Mouse (Mus musculus): ENCODE measurements around the gene Gm17509. TPM values are rescaled to one million over a fixed set of nuclear protein-coding genes. Genes with fewer than 3 reads are reported as not detected.
A peak's percentile ranks its signal among the peaks of the same experiment; 100 is the strongest.

Gene Gm17509
- total and polyA plus RNA-seq, 3 experiments, result not detected

DNA sequence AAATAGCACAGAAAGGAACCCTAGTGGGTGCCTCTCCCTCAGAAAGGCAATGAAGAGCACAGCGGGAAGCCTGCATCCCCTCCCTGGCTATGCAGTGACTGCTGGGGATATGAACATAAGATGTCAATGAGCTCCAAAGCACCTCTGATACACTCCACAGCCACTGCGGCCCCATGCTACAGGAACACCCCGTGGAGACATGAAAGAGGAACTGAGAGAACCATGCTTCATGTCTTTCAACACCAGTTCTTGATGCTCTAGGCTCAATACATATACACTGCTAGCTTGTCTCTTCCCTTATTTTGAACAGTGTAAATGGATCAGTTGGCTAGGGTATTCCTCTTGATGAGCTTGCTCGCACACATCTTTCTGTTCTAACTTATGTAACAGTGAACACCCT is 16.2 kb upstream of the Gm17509 start:
- Histone ChIP-seq H3K27ac (no peak overlapping the region), H3K36me3 (ENCODE audit: control insufficient read depth, insufficient read depth, low read length) (no peaks in the 10 kb centered on the region), H3K79me2 (replicated peaks; ENCODE audit: control insufficient read depth, insufficient read depth, low read length) (no peaks in the 10 kb centered on the region), H3K9ac (ENCODE audit: low read depth, low read length) (no peak overlapping the region), H3K4me1 (ENCODE audit: control insufficient read depth, insufficient read depth, low read length) (no peaks in the 10 kb centered on the region), H3K4me3 (no peak overlapping the region), H3K27me3 (ENCODE audit: control insufficient read depth, insufficient read depth, low read length) (no peaks in the 10 kb centered on the region)
- TF ChIP-seq CTCF (IDR thresholded peaks at IDR 0.05), result no peak
- no peak for TF ChIP-seq POLR2A (IDR thresholded peaks at IDR 0.05; ENCODE audit: insufficient read depth, low read depth, low read length)
- TF ChIP-seq EP300 (IDR thresholded peaks at IDR 0.05; ENCODE audit: insufficient read depth, low read depth, low read length), result no peak
- DNase-seq, result peak in 1 of 2 experiments; percentile 17
- 75% methylated on average over 4 of the region's 4 CpGs for WGBS
- intact Hi-C loops (cut with DNase I), result no loop called here

GRCm38 (mm10) chr13:117235530-117236212 is 14.8 kb upstream of the Gm17509 start:
- no peak overlapping the region for H3K4me3 ChIP-seq
- H3K27ac ChIP-seq, result no peak overlapping the region
- peak in 1 of 2 experiments; percentile 17 for DNase-seq
- TF ChIP-seq POLR2A (IDR thresholded peaks at IDR 0.05; ENCODE audit: insufficient read depth, low read depth, low read length) (no peak), CTCF (IDR thresholded peaks at IDR 0.05) (no peak), EP300 (IDR thresholded peaks at IDR 0.05; ENCODE audit: insufficient read depth, low read depth, low read length) (no peak)
- H3K36me3 ChIP-seq (ENCODE audit: control insufficient read depth, insufficient read depth, low read length), result no peaks in the 10 kb centered on the region
- no peak overlapping the region for H3K9ac ChIP-seq (ENCODE audit: low read depth, low read length)
- H3K79me2 ChIP-seq (replicated peaks; ENCODE audit: control insufficient read depth, insufficient read depth, low read length), result no peaks in the 10 kb centered on the region
- WGBS, result 44% methylated on average over 11 of the region's 11 CpGs
- H3K27me3 ChIP-seq (ENCODE audit: control insufficient read depth, insufficient read depth, low read length), result no peaks in the 10 kb centered on the region
- intact Hi-C loops (cut with DNase I), result no loop called here
- no peaks in the 10 kb centered on the region for H3K4me1 ChIP-seq (ENCODE audit: control insufficient read depth, insufficient read depth, low read length)

- no peak overlapping the region for H3K4me3 ChIP-seq
- no peaks in the 10 kb centered on the region for H3K36me3 ChIP-seq (ENCODE audit: control insufficient read depth, insufficient read depth, low read length)
- no peaks in the 10 kb centered on the region for H3K27me3 ChIP-seq (ENCODE audit: control insufficient read depth, insufficient read depth, low read length)
- no peak for DNase-seq
- TF ChIP-seq POLR2A (IDR thresholded peaks at IDR 0.05; ENCODE audit: insufficient read depth, low read depth, low read length) (no peak), CTCF (IDR thresholded peaks at IDR 0.05) (no peak)
- intact Hi-C loops (cut with DNase I), result no loop called here
- H3K79me2 ChIP-seq (replicated peaks; ENCODE audit: control insufficient read depth, insufficient read depth, low read length), result no peaks in the 10 kb centered on the region
- H3K4me1 ChIP-seq (ENCODE audit: control insufficient read depth, insufficient read depth, low read length), result no peaks in the 10 kb centered on the region
- H3K27ac ChIP-seq, result no peak overlapping the region
- H3K9ac ChIP-seq (ENCODE audit: low read depth, low read length), result no peak overlapping the region
- whole genome bisulfite sequencing, result 80% methylated on average over 7 of the region's 7 CpGs
Observed at GRCm38 (mm10) chr13:117234486-117234885, 13.6 kb upstream of the Gm17509 start.

GRCm38 (mm10) chr13:117233808-117234207 is 12.9 kb upstream of the Gm17509 start:
- Histone ChIP-seq H3K4me1 (ENCODE audit: control insufficient read depth, insufficient read depth, low read length) (no peaks in the 10 kb centered on the region), H3K9ac (ENCODE audit: low read depth, low read length) (no peak overlapping the region), H3K79me2 (replicated peaks; ENCODE audit: control insufficient read depth, insufficient read depth, low read length) (no peaks in the 10 kb centered on the region), H3K36me3 (ENCODE audit: control insufficient read depth, insufficient read depth, low read length) (no peaks in the 10 kb centered on the region), H3K27me3 (ENCODE audit: control insufficient read depth, insufficient read depth, low read length) (no peaks in the 10 kb centered on the region), H3K4me3 (no peak overlapping the region), H3K27ac (no peak overlapping the region)
- no peak for TF ChIP-seq POLR2A (IDR thresholded peaks at IDR 0.05; ENCODE audit: insufficient read depth, low read depth, low read length)
- TF ChIP-seq CTCF (IDR thresholded peaks at IDR 0.05), result no peak
- TF ChIP-seq EP300 (IDR thresholded peaks at IDR 0.05; ENCODE audit: insufficient read depth, low read depth, low read length), result no peak
- WGBS, result 92% methylated on average over 8 of the region's 8 CpGs
- DNase-seq, result no peak
- intact Hi-C loops (cut with DNase I), result no loop called here

GRCm38 (mm10) chr13:117230371-117231110 is 9.7 kb upstream of the Gm17509 start:
- Histone ChIP-seq H3K79me2 (replicated peaks; ENCODE audit: control insufficient read depth, insufficient read depth, low read length) (no peaks in the 10 kb centered on the region), H3K4me1 (ENCODE audit: control insufficient read depth, insufficient read depth, low read length) (no peaks in the 10 kb centered on the region), H3K27me3 (ENCODE audit: control insufficient read depth, insufficient read depth, low read length) (no peaks in the 10 kb centered on the region), H3K36me3 (ENCODE audit: control insufficient read depth, insufficient read depth, low read length) (no peaks in the 10 kb centered on the region), H3K27ac (no peak overlapping the region), H3K4me3 (no peak overlapping the region), H3K9ac (ENCODE audit: low read depth, low read length) (no peak overlapping the region)
- intact Hi-C loops (cut with DNase I), result no loop called here
- no peak for DNase-seq
- WGBS, result 67% methylated on average over 6 of the region's 6 CpGs
- no peak for TF ChIP-seq POLR2A (IDR thresholded peaks at IDR 0.05; ENCODE audit: insufficient read depth, low read depth, low read length)
- TF ChIP-seq EP300 (IDR thresholded peaks at IDR 0.05; ENCODE audit: insufficient read depth, low read depth, low read length), result no peak
- TF ChIP-seq CTCF (IDR thresholded peaks at IDR 0.05), result no peak

GRCm38 (mm10) chr13:117225561-117225960 is 4.7 kb upstream of the Gm17509 start:
- H3K27ac ChIP-seq, result no peak overlapping the region
- no peak overlapping the region for H3K9ac ChIP-seq (ENCODE audit: low read depth, low read length)
- peaks cover 5% of the 10 kb centered on the region for H3K27me3 ChIP-seq (ENCODE audit: control insufficient read depth, insufficient read depth, low read length)
- H3K4me3 ChIP-seq, result no peak overlapping the region
- no peak for DNase-seq
- no peaks in the 10 kb centered on the region for H3K79me2 ChIP-seq (replicated peaks; ENCODE audit: control insufficient read depth, insufficient read depth, low read length)
- H3K36me3 ChIP-seq (ENCODE audit: control insufficient read depth, insufficient read depth, low read length), result no peaks in the 10 kb centered on the region
- intact Hi-C loops (cut with DNase I), result no loop called here
- WGBS, result 55% methylated on average over 6 of the region's 6 CpGs
- H3K4me1 ChIP-seq (ENCODE audit: control insufficient read depth, insufficient read depth, low read length), result no peaks in the 10 kb centered on the region
- TF ChIP-seq POLR2A (IDR thresholded peaks at IDR 0.05; ENCODE audit: insufficient read depth, low read depth, low read length) (no peak), CTCF (IDR thresholded peaks at IDR 0.05) (no peak), EP300 (IDR thresholded peaks at IDR 0.05; ENCODE audit: insufficient read depth, low read depth, low read length) (no peak)
